Mouse (Mus musculus) T-cell, adult 2 months (primary cell): ENCODE measurements around the gene Ccdc146.

Source experiments
- DNase-seq: peaks from one replicate; pipeline ENCODE4 v3.0.0; 2022; ENCODE audit warnings: low spot score

Gene Ccdc146

DNA sequence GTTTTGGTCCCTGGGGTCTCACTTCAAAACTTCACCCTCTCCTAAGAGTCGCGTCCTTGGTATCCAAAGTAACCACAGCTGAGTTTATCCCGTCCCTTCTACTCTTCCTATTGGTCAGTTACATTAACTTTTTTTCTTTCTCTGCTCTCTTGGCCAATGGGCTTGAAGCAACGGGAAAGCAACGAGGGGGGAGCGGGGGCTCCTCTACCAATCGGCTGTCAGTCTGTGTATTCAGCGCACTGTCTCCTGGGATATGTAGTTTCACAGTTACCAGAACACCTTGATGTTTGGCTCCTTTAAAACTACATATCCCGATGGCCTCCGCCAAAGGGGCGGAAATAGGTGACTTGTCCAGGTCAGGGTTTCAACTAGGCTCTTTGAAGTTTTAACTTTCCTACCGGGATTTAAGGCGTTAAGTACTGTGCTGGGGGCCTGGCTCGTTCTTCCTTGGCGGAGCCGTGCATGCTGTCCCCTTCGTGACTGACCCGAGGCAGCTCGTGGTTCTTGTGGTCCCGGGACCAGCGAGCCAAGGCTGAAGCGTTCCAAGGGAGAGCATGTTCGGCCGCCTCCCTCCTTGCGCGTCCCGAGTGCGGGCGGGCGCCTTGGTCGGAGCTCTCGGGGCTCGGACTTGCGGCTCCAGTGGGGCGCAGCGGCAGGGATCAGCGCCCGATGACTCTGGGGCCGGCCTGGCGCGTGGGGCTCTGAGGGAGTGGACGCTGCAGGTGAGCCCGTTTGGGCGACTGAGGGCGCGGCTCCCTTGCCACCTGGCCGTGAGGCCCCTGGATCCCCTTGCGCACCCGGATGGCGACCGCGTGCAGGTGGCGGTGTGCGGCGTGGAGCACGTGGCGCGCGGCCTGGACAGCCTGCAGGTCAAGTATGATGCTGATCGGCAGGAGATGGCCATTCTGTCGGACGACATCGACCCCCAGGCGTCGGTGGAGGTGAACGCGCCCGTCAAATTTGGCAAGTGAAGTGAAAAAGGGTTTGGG, at the start of gene Ccdc146, which contains the start of gene Fam185a:
TSS of gene Ccdc146 (minus strand) at position 64 of the 989 bp plus-strand sequence.
TSS of gene Fam185a (plus strand) at position 345 of the 989 bp plus-strand sequence.
- DNase-seq = peak; percentile 95

DNA sequence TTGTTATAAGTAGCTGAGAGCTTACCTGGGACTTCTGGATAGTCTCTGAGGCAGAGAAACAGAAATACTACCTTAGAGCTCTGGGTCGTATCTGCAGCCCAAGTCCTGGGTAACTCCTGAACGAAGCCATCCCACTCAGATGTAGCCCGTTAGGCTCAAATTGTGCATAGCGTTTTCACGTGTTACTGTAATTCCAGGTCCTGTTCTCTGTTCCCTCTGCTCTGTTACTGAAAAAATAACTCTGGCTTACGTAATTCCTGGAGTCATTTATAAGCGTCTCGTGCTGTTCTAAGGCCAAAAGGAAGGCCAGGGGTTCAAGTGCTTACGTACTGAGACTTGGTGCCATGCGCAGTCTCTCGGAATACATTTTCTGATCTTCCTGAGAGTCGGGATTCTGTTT, 43.6 kb upstream of the Ccdc146 start:
- DNase-seq = no peak

DNA sequence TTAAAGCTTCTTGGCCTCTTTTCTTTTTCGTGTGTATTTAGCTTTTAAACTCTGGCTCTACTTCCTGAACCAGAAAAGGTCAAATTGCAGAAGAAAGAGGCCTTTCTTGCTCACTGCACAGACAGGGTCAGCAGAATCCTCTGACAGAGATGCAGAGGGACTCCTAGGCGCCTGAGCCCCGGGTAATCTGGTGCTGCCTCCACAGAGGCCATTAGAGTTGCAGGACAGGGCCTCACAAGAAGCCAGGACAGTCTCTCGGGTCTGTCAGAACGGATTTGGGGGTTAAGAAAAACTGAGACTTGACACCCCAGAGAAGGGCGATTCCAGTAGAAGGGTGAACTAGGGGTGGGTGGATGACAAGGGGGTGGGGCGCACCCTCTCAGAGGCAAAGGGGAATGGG, 42.9 kb upstream of the Ccdc146 start:
- DNase-seq = no peak

DNA sequence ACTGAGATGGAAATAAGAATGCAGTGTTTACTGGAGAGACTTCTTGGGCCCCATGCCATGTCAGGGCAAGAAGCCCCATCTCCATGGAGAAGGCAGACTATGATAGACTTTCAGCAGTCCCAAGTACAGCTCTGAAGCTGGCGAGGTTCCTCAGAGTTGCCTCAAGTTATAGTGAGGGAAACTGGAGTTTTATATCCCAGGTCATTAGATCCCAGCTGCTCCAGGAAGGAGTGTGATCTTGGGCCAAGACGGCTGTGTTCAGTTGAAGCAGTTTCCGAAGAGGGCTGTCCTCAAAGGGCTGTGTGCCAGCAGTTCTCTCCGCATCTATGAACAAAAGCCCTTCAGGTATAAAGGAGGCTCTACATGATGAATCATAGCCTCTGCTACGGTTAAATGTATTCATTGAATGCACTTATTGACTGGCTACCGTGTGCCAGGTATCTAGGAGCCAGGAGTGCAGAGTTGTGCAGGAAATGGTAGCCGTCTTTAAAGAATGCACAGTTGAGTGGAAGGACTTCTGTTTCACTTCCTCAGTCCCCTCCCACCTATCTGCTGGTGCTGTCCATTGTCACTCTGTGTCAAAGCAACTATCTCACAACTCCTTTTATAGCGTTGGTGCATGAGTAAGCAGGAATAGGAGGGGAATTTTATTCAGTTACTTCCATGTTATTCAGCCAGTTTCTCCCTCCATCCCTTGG, 16.5 kb upstream of the Ccdc146 start:
- no peak for DNase-seq

DNA sequence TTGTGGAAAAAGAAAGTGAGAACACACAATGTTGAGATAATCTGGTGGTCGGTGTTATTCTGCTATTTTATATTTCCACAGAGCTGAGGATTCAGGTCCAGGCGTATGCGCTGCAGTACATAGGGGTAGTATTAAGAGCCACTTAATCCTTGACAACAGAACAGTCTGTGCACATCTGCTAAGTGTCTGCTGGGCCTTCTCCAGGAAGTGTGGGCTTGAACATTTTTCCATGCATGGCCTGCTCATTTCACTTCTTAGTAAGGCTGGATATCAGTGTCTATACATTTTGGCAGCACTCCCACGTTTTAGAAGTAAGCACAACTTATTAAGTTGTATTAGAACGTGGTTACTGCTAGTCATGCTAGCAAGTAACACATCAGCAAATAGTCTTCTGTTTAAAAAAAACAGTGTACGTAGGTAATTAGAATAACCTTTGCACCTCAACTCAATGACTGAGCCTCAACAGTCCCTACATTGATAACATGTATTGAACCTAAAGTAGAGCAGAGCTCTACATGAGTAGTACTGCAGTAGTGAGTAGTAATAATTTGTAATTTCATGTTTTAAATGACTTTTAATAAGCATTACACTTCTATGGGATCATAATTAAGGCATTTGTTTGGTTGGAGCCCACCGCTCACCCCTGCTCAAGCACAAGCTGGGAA, 15.1 kb upstream of the Ccdc146 start:
- DNase-seq = no peak

DNA sequence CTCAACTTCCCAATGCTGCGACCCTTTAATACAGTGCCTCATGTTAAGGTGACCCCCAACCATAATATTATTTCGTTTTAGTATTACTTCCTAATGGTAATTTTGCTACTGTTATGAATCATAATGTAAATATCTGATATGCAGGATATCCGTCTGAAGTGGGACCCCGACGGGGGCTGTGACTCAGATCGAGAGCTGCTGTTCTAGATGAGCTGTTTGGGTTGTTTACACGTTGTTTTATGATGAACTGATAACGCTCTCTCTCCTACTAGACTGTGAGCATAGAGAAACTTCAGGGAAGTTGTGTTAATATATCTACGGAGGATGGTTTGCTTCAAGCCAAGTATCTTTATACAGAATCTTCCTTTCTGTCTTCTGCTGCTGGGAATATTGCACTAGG, 14.0 kb upstream of the Ccdc146 start:
- DNase-seq = no peak

DNA sequence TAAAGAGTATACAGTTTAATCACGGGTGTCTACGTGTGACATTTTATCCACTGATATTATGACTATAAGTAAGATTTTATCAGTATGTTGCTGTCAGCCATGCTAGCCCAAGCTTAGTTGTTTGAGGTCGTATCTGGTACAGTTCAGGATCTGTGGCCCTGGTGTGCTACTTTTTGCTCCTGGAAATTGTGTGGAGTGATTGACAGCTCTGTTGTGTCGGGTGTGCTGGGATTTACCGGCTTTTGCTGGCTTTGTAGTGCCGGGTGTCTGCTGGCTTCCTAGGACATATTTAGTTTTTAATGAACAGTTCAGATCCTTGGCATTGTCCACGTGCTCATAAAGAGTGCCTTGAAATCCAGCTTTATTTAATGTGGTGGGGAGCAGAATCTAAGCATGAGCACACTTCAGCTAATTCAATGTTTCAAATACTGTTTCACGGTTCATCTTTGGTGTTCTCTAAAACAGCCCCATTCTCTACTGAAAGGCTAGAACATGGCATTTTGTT, 12.0 kb upstream of the Ccdc146 start:
- no peak for DNase-seq

DNA sequence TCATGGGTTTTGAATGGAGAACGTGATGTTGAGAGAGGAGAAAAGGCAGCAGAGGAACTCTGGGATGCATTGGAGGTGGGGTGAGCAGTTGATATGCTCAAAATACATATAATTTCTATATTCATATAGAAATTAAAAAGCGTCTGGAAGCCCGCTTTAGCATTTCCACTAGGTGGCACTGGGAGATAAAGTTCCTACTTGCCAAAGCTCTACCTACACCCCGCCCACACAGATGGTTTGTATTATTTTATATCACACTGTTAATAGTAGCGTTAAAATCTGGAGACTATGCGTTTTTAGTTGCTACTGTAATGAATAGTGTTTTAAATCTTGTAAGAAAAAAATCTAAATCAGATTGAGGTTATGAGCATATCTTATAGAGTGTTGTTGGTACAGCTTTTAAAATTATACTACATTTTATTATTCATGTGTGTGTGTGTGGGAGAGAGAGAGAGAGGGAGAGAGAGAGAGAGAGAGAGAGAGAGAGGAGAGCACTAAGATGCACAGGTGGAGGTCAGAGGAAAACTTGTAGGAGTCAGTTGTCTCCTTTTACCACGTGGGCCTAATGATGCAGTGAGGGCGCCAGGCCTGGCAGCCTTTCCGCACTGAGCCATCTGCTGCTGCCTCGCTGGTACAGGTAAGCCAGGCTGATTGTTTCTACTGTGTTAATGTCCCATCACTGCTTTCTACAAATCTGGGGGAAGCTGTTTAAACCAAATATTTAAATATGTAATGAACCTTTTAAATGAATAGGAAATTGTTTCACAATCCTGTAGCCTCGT, 9.9 kb upstream of the Ccdc146 start:
- no peak for DNase-seq

DNA sequence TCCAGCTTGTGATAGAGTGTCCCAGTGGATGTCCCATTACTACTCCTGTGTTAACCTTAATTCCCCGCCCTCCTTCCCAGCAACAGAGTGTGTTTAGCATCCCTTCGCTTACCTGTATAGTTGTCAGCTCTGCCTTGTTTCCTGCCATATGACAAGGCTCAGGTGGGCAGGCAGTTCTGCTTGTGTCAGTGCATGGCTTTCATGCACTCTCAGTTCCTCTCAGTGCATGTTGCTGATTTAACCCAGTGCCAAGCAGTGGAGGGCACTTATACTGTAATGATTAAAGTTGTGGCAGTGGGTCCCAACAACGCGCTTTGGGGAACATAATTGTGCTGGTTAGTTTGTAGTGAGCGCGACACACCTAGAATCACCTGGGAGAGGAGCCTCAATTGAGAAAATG, 2.2 kb upstream of the Ccdc146 start:
- no peak for DNase-seq

DNA sequence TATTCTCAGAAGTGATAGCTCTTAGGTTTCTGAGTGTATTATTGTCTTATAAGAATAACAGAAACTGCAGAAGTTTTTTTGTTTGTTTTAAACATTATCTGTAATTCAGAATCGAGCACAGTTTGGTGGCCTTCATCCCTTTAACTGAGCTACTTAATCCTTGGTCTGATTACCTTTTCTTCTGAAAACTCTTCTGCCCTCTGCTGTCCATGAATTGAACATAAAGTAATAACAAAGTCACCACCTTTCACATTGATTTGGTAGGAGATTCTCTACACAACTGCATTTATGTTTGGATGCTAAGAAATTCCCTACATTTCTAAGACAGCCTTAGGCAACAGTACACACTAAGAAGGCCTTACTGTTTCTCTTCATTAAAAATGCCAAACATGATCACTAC, 3.9 kb downstream of the Ccdc146 start:
- peak; percentile 32 for DNase-seq

DNA sequence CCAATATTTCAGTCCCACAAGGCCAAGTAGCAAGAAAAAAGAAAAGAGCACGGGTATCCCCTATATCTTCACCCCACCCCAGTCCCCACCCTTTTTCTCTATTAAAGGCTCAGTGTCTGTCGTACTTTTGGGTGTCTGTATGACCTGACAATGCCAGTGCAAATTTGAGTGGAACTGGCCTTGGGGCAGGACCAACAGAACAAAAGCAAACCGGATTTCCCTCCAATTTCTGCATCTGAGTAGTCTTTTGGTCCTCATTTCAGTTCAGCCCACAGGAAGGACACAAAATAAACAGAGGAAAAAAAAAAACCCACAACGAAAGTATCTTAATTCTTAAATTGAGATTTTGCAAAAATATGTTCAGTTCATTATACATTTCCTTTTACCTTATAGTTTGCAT, 5.9 kb downstream of the Ccdc146 start:
- no peak for DNase-seq

DNA sequence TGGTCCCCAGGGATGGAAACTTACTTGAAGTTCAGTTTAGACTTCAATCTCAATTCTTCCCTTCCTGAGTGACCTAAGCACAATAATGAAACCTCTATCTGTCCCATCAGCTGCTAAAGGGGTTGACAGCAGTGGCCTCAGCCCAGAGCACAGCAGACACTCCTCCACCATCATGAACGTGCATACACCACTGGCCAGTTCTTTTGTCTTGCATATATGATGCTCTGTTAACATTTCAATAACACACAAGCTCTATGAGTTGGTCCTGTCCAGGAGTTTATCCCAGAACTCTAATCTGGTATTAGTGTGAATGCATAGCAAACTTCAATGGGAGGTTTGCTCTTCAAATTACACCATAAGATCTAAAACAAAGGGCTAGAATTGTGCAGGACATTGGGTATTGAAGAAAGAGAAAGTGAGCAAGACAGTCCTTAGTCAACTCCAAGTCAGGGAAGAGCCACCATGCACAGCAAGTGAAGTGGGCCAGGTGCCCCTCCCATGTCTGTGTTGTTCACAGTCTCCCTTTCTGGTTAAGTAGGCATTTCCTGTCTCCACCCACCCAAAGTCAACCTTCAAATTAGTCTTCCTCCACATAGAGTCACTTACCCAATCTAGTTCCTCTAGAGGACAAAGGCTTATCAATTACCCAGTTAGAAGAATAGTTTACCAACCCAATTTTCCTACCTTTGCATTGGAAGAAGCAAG, 10.2 kb downstream of the Ccdc146 start:
- peak; percentile 49 for DNase-seq

DNA sequence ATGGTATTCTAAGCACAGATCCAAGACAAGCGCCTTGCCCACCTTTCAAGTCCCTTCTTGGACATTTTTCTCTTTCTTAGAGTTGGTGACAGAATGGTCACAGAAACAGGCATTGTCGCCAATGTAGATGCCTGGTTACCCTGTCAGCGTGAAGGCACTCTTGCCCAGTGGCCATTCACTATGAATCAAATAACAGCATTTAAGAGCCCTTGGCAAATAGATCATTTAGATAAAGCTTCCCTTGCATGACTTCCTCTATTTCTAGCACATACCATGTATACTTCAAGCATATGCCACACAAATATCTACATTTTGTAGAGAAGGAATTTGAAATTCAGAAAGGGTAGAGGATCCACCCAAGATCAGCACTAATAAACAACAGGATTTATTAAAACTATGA, 11.2 kb downstream of the Ccdc146 start:
- DNase-seq = no peak

DNA sequence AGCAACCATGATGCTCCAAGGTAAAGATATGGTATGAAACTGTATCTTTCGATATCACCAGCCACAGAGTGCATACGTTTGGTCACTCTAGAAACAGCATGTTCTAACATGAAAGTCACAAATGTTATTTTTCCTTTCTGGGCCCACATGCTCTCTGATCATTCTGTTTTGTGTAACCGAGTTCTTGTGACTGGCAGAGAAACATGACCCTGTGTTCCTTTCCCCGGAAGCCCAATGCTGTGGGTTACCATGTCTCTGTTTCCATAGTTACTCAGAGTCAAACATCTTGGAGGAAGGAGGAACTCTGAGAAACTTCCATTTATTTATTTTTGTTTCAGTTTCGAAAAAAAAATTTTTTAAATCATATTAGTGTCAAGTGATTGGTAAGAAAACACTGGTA, 12.4 kb downstream of the Ccdc146 start:
- peak; percentile 65 for DNase-seq

DNA sequence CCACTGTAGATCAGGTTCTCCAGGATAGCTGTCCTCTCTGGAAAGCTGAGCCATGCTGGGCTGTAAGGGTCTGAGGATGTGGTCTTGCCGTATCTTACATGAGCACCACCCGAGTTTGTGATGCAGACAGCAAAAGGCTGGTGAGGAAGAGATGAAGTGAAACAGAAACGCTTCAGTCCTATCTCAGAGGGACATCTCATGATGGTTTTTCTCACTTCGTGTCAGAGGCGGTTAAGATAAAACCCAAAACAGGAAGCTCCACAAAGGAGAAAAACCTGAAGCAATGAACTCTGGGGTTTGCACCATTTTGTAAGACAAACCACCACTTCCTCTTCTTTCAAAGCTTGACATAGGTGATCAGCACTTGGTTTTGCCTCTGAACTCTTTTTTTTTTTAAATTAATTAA, 13.2 kb downstream of the Ccdc146 start:
- DNase-seq = peak; percentile 87

DNA sequence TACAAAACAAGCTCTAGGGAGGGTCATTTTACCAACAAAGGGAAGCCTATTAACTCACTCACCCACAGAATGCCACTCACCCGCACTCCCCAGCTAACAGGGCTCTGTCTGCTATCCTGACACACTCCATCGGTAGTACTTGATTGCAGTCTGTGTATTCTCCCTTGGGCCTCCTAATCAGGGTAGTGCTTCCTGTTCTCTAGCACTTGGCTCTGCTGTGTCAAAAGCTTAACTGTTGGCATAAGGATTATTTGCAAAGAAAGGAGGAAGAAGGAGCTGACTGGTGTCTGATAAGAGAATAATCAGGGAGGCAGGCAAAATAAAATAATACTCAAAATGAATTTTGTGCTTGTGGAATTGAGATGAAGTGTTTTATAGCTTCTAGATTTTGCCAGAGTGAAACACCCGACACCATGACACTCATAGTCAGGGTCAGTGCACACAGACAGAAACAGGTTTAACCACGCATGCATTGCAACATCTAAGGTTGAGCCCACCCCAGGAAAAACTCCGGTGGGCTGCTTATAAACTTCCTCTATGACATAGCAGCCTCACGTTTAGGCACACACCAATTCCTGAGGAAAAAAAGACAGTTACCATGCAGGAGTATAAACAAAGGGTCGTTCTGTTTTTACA, 29.2 kb downstream of the Ccdc146 start:
- DNase-seq = no peak

DNA sequence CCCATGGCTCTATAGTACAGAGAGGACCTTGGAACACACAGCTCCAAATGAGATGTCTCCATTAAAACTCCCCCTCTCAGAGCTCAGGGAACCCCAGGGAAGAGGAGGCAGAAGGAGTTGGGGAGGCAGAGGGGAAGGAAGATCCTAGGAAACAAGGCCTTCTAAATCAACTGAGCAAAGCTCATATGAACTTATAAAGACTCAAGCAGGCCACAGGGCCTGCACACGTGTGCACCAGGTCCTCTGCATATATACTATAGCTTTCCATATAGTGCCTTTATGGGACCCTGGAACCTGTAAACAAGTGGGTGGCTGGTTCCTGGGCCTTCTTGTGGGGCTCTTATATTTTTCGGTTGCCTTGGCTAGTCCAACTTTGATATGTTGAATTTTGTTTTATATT, 29.9 kb downstream of the Ccdc146 start:
- DNase-seq = no peak

DNA sequence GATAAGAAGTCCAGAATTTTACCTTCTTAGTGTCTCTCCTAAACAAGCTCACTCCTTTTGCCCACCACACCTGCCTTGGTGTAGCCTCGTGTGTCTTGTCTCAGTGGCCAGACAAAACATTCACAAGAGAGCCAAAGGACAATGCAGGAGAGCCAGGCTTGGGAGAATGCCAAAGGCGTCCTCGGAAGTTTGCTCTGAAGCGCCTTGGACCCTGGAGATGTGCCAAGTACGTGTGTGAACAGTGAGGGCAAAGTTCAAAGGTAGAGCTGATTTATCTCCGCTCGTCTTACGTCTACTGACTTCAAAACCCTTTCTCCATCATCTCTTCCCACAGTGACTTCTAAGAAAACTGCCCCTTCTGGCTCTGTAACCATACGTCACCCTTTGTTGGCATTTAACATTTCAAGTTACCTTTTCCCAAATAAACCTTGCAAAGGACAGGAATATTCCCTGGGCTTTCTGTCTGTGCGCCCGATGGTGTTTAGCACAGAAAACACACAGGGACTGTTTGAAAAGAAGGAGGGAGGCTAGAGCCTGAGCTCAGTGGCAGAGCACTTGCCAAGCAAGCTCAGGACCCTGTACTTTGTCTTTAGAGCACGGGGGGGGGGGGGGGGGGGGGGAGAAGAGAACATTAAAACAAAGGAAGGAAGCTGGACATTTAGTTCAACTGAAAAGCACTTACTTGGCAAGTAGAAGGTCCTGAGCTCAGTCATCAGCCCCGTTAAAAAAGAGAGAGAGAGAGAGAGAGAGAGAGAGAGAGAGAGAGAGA, 32.7 kb downstream of the Ccdc146 start:
- no peak for DNase-seq

DNA sequence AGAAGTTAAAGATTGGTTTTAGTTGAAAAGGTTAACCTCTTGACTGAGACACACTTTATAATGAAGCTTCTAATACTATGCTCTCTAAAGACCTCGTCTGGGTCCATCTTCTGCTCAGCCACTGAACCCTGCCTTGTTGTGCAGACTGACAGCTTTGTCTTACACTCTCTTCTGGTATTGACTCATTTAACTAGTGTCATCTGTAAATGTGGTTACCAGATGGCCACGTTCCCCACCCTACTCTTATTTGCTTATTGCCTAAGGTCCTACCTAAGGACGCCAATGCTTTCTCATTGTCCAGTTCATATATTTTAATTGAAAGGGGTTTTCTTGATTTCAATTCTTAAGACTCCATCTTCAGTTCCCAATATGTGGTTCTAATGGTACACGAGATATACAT, 35.6 kb downstream of the Ccdc146 start:
- no peak for DNase-seq

DNA sequence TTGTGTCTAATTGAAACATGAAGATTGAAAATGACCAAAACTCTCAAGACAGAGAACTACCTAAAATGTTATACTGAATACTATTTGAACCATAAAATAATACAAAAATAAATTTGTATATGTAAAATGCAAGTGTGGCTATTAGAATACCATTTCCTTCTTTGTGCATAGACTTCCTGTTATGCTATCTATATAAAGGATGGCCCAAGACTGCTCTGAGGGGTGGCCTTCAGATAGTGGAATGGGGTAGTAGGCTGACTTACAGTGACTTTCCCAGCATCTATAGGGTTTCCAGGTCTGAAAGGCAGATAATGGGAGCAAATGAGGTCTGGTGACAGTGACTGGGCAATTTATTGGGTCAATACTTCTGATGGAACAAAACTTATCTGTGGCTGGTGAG, 37.1 kb downstream of the Ccdc146 start:
- no peak for DNase-seq
